Mouse (Mus musculus): Measurements from ENCODE around the gene Fat2.

DNA sequence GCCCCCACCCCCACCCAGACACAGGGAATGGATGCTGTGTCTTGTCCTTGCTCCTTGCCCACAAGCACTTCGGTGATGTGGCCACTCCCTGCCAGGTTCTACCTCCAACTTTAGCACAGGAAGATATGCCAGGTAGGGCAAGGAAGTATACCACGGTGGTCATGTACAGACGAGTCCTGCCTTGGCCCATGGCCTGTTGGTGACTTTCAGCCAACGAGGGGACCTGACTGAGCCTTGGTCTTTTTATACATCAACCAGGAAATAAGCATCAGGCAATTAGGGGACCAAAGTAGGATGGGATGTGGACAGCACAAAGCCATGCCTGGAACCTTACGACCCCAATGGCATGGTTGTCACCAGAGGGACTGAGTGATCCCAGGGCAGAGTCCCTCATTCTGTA is 9.3 kb downstream of the Fat2 start:
- no peak for TF ChIP-seq CTCF (IDR thresholded peaks at IDR 0.05; ENCODE audit: extremely low read depth, insufficient read depth, insufficient read length, insufficient replicate concordance)
- TF ChIP-seq POLR2A (IDR thresholded peaks at IDR 0.05; ENCODE audit: low read depth, low read length), result no peak

All from spleen, adult 2 months (tissue).